Mouse (Mus musculus): Measurements from ENCODE around the gene Odc1. TPM values are rescaled to one million over a fixed set of nuclear protein-coding genes. Genes with fewer than 3 reads are reported as not detected.
"Not testable (repeated sequence)": the region's sequence is repeated elsewhere in the genome, so short reads cannot be mapped to it uniquely, and the experiment has no call there.

Gene Odc1
- polyA plus RNA-seq, 1 experiment from 2014 or later = 94.3 TPM

DNA sequence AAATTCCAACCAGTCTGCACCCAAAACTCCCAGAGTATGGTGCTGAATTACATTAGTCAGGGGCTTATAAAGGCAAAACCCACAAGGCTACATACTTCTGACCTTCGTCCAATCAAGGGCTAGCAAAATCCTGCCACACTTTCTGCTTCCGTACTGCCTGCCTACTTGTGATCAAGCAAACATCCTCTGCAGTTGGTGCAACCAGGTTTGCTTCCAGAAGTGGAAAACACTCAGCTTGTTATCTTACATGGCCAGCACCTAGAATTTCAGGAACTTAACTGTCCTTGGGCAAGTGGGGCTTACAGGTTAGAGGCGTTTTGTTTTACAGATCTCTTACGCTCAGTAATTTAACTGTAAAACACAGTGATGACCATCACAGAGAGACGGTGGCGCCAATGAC is 14.9 kb upstream of the Odc1 start:
- no peak overlapping the region for H3K4me2 ChIP-seq
- no peaks in the 10 kb centered on the region for H3K9me3 ChIP-seq (replicated peaks)
- H3K9ac ChIP-seq = no peak overlapping the region
- no peak overlapping the region for H3K4me3 ChIP-seq
- H3K36me3 ChIP-seq = no peaks in the 10 kb centered on the region
- no peak overlapping the region for H3K27ac ChIP-seq
- no peak for ATAC-seq (replicated peaks; ENCODE audit: insufficient number of reproducible peaks, insufficient read depth, low FRiP score, low read depth)
- H3K27me3 ChIP-seq = no peaks in the 10 kb centered on the region; the same call in 1 of the 2 replicates
- H3K4me1 ChIP-seq (replicated peaks) = no peaks in the 10 kb centered on the region
- WGBS = 70% methylated on average over 6 of the region's 6 CpGs

DNA sequence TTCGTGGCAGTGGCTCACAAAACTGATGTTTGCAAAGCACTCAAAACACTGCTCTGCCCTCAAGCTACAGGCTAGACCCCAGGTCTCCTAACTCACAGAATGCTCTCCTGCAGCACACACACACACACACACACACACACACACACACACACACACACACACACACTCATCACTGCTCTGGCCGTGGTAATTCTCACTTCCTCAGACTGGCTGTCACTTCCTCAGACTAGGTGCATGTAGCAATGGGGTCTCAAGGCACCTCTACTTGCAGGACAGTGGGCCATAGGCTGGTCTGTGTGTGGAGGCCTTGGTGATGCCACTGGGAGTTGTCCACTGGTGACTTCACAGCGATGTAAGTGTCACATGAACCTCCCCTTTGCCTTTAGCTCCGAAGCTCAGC is 13.8 kb upstream of the Odc1 start:
- no peaks in the 10 kb centered on the region for H3K9me3 ChIP-seq (replicated peaks)
- H3K36me3 ChIP-seq = no peaks in the 10 kb centered on the region
- H3K4me2 ChIP-seq = no peak overlapping the region
- H3K27ac ChIP-seq = no peak overlapping the region
- no peak overlapping the region for H3K4me3 ChIP-seq
- no peak for ATAC-seq (replicated peaks; ENCODE audit: insufficient number of reproducible peaks, insufficient read depth, low FRiP score, low read depth)
- H3K27me3 ChIP-seq = no peaks in the 10 kb centered on the region; the same call in 1 of the 2 replicates
- WGBS = 72% methylated on average over 4 of the region's 4 CpGs
- no peak overlapping the region for H3K9ac ChIP-seq
- H3K4me1 ChIP-seq (replicated peaks) = no peaks in the 10 kb centered on the region

DNA sequence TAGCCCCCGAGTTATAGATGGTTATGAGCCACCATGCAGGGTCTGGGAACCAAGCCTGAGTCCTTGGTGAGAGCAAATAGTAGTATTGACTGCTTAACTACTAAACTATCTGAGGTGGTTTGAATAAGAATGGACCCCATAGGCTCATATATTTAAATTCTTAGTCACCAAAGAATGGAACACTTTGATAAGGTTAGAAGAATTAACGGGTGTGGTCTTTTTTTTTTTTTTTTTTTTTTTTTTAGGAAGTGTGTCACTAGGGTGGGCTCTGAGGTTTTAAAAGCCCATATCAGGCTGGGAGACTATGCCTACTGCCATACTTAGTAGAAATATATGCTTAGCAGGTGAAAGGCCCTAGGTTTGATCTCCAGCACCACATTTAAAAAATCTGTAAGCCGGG is 8.4 kb upstream of the Odc1 start:
- Histone ChIP-seq H3K27me3 (no peaks in the 10 kb centered on the region; the same call in 1 of the 2 replicates), H3K4me1 (replicated peaks) (no peaks in the 10 kb centered on the region), H3K27ac (no peak overlapping the region), H3K4me3 (no peak overlapping the region), H3K36me3 (no peaks in the 10 kb centered on the region), H3K4me2 (no peak overlapping the region), H3K9ac (no peak overlapping the region), H3K9me3 (replicated peaks) (no peaks in the 10 kb centered on the region)
- ATAC-seq (replicated peaks; ENCODE audit: insufficient number of reproducible peaks, insufficient read depth, low FRiP score, low read depth) = no peak
- WGBS = 85% methylated on average over 3 of the region's 3 CpGs

DNA sequence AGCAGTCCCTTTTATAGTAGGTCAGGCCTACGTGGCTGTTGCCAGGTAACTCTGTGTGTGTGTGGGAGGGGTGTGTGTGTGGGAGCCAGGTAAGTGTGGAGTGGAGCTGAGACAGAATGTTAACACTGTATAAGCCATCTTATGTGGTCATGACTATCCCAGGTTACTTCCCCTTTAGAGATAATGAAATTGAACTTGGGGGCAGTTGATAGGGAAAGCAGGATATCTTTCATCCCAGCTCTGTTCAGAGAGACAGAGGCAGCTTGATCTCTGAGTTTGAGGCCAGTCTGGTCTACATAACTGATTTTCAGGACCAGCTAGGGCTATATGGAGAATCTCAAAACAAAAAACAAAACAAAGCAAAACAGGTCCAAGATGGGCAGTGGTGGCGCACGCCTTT is 7.4 kb upstream of the Odc1 start:
- 83% methylated on average over 3 of the region's 3 CpGs for WGBS
- ATAC-seq (replicated peaks; ENCODE audit: insufficient number of reproducible peaks, insufficient read depth, low FRiP score, low read depth) = no peak
- Histone ChIP-seq H3K9me3 (replicated peaks) (no peaks in the 10 kb centered on the region), H3K4me2 (no peak overlapping the region), H3K4me1 (replicated peaks) (no peaks in the 10 kb centered on the region), H3K36me3 (no peaks in the 10 kb centered on the region), H3K27ac (no peak overlapping the region), H3K4me3 (no peak overlapping the region), H3K9ac (no peak overlapping the region), H3K27me3 (no peaks in the 10 kb centered on the region; the same call in 1 of the 2 replicates)

DNA sequence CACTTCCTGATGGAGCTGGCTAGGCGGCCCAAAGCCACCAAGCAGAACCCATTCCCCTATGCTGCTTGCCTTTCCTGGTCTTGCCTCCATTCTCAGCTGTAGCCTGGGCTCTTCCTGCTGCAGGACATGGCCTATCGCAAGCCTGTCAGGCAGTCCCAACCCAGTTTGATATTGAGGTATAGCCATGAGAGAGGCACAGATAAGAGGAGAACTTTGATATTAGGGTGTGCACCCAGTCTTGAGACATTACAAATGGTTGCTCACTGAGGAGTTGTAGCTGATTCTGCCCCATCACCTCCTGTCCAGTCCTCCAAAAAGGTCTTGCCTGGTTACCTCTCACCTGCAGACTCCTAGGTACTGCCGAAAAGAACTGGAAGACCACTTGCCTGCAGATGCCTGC is 6.5 kb upstream of the Odc1 start:
- Histone ChIP-seq H3K9ac (no peak overlapping the region), H3K9me3 (replicated peaks) (no peaks in the 10 kb centered on the region), H3K27ac (no peak overlapping the region), H3K27me3 (no peaks in the 10 kb centered on the region; the same call in 1 of the 2 replicates), H3K4me1 (replicated peaks) (no peaks in the 10 kb centered on the region), H3K4me2 (no peak overlapping the region), H3K4me3 (no peak overlapping the region), H3K36me3 (no peaks in the 10 kb centered on the region)
- ATAC-seq (replicated peaks; ENCODE audit: insufficient number of reproducible peaks, insufficient read depth, low FRiP score, low read depth) = no peak
- WGBS = 82% methylated on average over 3 of the region's 3 CpGs

GRCm38 (mm10) chr12:17539041-17539440 is 5.6 kb upstream of the Odc1 start:
- WGBS = 52% methylated on average over 6 of the region's 6 CpGs
- Histone ChIP-seq H3K36me3 (no peaks in the 10 kb centered on the region), H3K9me3 (replicated peaks) (no peaks in the 10 kb centered on the region), H3K27ac (no peak overlapping the region), H3K4me1 (replicated peaks) (no peaks in the 10 kb centered on the region), H3K4me3 (no peak overlapping the region), H3K4me2 (no peak overlapping the region), H3K27me3 (no peaks in the 10 kb centered on the region; the same call in 1 of the 2 replicates), H3K9ac (no peak overlapping the region)
- no peak for ATAC-seq (replicated peaks; ENCODE audit: insufficient number of reproducible peaks, insufficient read depth, low FRiP score, low read depth)

GRCm38 (mm10) chr12:17540040-17540552 is 4.5 kb upstream of the Odc1 start:
- Histone ChIP-seq H3K36me3 (no peaks in the 10 kb centered on the region), H3K9ac (no peak overlapping the region), H3K27me3 (no peaks in the 10 kb centered on the region), H3K27ac (no peak overlapping the region), H3K4me3 (no peak overlapping the region), H3K9me3 (replicated peaks) (no peaks in the 10 kb centered on the region), H3K4me2 (no peak overlapping the region), H3K4me1 (replicated peaks) (no peaks in the 10 kb centered on the region)
- 71% methylated on average over 6 of the region's 6 CpGs for WGBS
- ATAC-seq (replicated peaks; ENCODE audit: insufficient number of reproducible peaks, insufficient read depth, low FRiP score, low read depth) = no peak

DNA sequence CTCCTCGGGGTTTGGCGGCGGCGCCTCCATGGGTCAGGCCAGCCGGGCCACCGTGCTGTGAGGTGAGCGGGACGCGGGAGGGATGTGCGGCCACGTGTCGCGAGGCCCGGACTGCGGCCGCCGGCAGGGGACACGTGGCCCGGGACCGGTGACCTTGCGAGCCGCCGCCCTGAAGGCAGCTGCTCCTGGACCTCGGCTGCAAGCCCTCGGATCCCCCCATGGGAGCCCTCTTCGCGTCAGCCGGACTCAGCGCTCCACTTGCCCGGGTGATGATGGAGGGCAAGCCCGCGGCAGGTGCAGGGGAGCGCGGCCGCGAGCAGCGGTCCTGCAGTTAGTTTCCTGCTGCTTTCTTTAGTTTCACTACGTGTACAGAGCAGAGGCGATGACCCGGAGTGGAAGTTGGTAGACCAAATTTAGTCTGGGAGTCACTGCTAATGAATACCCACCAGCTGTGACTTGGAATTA is 545 bp downstream of the Odc1 start:
- Histone ChIP-seq H3K4me2 (peak overlapping the region; percentile 81), H3K27me3 (no peaks in the 10 kb centered on the region), H3K36me3 (peaks cover 30% of the 10 kb centered on the region), H3K9ac (peak overlapping the region; percentile 84), H3K4me1 (replicated peaks) (peaks cover 10% of the 10 kb centered on the region), H3K9me3 (replicated peaks) (no peaks in the 10 kb centered on the region), H3K27ac (peak overlapping the region; percentile 91), H3K4me3 (peak overlapping the region; percentile 97)
- under 1% methylated on average over 40 of the region's 40 CpGs for WGBS
- peak; percentile 48 for ATAC-seq (replicated peaks; ENCODE audit: insufficient number of reproducible peaks, insufficient read depth, low FRiP score, low read depth)

- no peak for ATAC-seq (replicated peaks; ENCODE audit: insufficient number of reproducible peaks, insufficient read depth, low FRiP score, low read depth)
- no peak overlapping the region; the same call in 1 of the 2 replicates for H3K27ac ChIP-seq
- 5% methylated on average over 8 of the region's 8 CpGs for WGBS
These were observed 1.3 kb downstream of the Odc1 start for GRCm38 (mm10) chr12:17545884-17546283.

DNA sequence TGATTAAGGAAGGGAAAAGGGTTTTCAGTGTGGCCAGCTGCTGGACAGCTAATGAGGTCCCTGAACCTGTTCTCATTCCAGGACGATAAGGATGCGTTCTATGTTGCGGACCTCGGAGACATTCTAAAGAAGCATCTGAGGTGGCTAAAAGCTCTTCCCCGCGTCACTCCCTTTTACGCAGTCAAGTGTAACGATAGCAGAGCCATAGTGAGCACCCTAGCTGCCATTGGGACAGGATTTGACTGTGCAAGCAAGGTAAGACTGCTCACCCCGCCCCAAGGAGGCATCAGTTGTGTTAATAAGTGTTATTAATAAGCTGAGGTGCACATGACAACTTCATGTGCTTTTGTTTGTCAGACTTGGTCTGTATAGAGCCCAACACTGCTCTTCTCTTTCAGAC is 3.0 kb downstream of the Odc1 start:
- H3K4me3 ChIP-seq; H3K9ac ChIP-seq; H3K9me3 ChIP-seq (replicated peaks); H3K27me3 ChIP-seq; H3K4me2 ChIP-seq; ATAC-seq (replicated peaks; ENCODE audit: insufficient number of reproducible peaks, insufficient read depth, low FRiP score, low read depth); H3K4me1 ChIP-seq (replicated peaks); H3K27ac ChIP-seq: not testable (repeated sequence)
- 91% methylated on average over 9 of the region's 9 CpGs for WGBS
- peaks cover 44% of the 10 kb centered on the region for H3K36me3 ChIP-seq

More at GRCm38 (mm10) chr12:17545884-17546283, 1.3 kb downstream of the Odc1 start:
- H3K4me3 ChIP-seq = peak overlapping the region; percentile 97
- peaks cover 10% of the 10 kb centered on the region for H3K4me1 ChIP-seq (replicated peaks)
- peak overlapping the region; percentile 84 for H3K9ac ChIP-seq
- H3K27me3 ChIP-seq = no peaks in the 10 kb centered on the region
- no peaks in the 10 kb centered on the region for H3K9me3 ChIP-seq (replicated peaks)
- H3K4me2 ChIP-seq = peak overlapping the region; percentile 81
- H3K36me3 ChIP-seq = peaks cover 34% of the 10 kb centered on the region

GRCm38 (mm10) chr12:17548505-17548904 is 3.9 kb downstream of the Odc1 start:
- Histone ChIP-seq H3K36me3 (peaks cover 44% of the 10 kb centered on the region), H3K27ac (no peak overlapping the region), H3K4me3 (no peak overlapping the region), H3K9me3 (replicated peaks) (no peaks in the 10 kb centered on the region), H3K4me2 (no peak overlapping the region), H3K4me1 (replicated peaks) (peaks cover 10% of the 10 kb centered on the region), H3K9ac (no peak overlapping the region), H3K27me3 (no peaks in the 10 kb centered on the region)
- 75% methylated on average over 5 of the region's 5 CpGs for WGBS
- ATAC-seq (replicated peaks; ENCODE audit: insufficient number of reproducible peaks, insufficient read depth, low FRiP score, low read depth) = no peak

DNA sequence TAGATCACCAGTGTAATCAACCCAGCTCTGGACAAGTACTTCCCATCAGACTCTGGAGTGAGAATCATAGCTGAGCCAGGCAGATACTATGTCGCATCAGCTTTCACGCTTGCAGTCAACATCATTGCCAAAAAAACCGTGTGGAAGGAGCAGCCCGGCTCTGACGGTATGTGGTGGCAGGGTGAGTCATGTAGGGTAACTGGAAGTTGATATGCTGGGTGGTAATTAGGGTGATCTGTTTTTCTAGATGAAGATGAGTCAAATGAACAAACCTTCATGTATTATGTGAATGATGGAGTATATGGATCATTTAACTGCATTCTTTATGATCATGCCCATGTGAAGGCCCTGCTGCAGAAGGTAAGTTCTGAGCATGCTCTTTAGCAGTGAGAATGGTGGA is 4.8 kb downstream of the Odc1 start:
- not testable (repeated sequence) for H3K4me3 ChIP-seq; ATAC-seq (replicated peaks; ENCODE audit: insufficient number of reproducible peaks, insufficient read depth, low FRiP score, low read depth); H3K27ac ChIP-seq; H3K9me3 ChIP-seq (replicated peaks); H3K4me1 ChIP-seq (replicated peaks); H3K27me3 ChIP-seq; H3K4me2 ChIP-seq; H3K9ac ChIP-seq
- peaks cover 44% of the 10 kb centered on the region for H3K36me3 ChIP-seq
- 79% methylated on average over 5 of the region's 5 CpGs for WGBS

All from heart, embryonic 15.5 days (tissue).